Mouse (Mus musculus) brain, embryonic 14.5 days (tissue): ENCODE results near the gene Sf3b5.

ENCODE experiments used
- CTCF ChIP-seq: fragments of 200-500 bp; IDR thresholded peaks from 2 replicates; pipeline ENCODE4 v1.5.1; 2012; ENCODE audit warnings: inconsistent platforms, mild to moderate bottlenecking, moderate library complexity, borderline replicate concordance; ENCODE audit not compliant: insufficient read depth, insufficient read length; ENCODE audit errors: extremely low read depth
- POLR2A ChIP-seq: fragments of 200-500 bp; IDR thresholded peaks from 2 replicates; pipeline ENCODE4 v1.6.1; 2012; ENCODE audit warnings: mild to moderate bottlenecking, inconsistent platforms, borderline replicate concordance; ENCODE audit not compliant: poor library complexity, insufficient read depth, insufficient read length, severe bottlenecking; ENCODE audit errors: extremely low read depth

DNA sequence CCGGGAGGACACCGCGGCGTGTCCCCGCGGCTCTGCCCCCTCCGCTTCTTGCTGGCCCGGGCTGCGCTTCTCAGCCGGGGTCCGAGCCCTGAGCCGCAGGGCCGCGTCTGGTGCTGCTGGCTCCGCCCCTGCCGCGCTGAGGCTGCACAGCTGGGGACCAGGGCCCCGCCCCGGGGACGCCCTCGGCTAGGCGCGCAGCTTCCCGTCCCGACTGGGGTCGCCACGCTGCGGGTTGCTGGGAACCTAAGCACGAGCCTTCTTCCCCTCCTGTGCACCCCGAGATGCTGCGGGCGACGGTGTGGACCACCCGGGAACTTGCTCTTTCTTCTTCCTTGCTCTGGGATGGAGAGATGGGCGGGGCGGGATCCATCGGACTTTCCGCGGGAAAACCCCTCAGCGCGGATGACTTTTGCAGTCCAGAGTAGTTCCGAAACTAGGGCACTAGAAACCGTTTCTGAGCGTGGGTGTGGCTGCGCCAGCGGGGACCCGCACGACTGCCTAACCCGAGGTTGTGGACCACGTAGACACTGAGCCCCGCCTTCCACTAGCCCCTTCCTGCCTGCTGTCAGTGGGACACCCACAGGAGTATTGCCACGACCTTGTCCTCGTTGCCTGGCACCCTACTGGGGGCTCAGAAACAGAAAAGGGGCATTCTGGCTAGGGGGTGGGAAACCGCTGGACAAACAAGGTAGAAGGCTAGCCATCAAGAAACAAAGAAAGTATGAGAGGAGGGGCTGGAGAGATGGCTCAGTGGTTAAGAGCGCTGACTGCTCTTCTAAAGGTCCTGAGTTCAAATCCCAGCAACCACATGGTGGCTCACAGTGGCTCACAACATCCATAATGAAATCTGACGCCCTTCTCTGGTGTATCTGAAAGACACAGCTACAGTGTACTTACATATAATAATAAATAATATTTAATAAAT, 40.7 kb upstream of the Sf3b5 start, which contains the start of gene Stx11:
- TF ChIP-seq CTCF (no peak), POLR2A (no peak)
